Mouse (Mus musculus): Measurements from ENCODE around the gene 2310011J03Rik. TPM values are rescaled to one million over a fixed set of nuclear protein-coding genes. Genes with fewer than 3 reads are reported as not detected.

2310011J03Rik gene
- total and polyA plus RNA-seq, 3 experiments: 65.7 to 81.5 TPM; not detected in 1

- DNase-seq (ENCODE audit: low read depth, low spot score): no peak
- Histone ChIP-seq H3K27me3 (ENCODE audit: control insufficient read depth in 1 of 2, insufficient read depth in 2 of 2, low read length in 2 of 2) (no peaks in the 10 kb centered on the region), H3K9me3 (replicated peaks; ENCODE audit: insufficient read depth, low read length) (no peaks in the 10 kb centered on the region), H3K9ac (ENCODE audit: control insufficient read depth, low read depth, low read length, poor library complexity, severe bottlenecking) (no peak overlapping the region), H3K27ac (ENCODE audit: control insufficient read depth, low read depth, low read length) (no peak overlapping the region), H3K36me3 (ENCODE audit: control insufficient read depth in 1 of 2, insufficient read depth in 2 of 2, low read length in 2 of 2) (peaks cover 0 to 8% of the 10 kb centered on the region in 2 experiments; a peak in 2 of 4 replicates), H3K79me2 (ENCODE audit: control insufficient read depth, insufficient read depth, low read length, poor library complexity) (peaks cover 7% of the 10 kb centered on the region; the same call in 1 of the 2 replicates), H3K4me3 (ENCODE audit: control insufficient read depth in 1 of 2, insufficient read depth in 1 of 2, low read depth in 2 of 2, low read length in 2 of 2) (no peak overlapping the region), H3K4me1 (ENCODE audit: control insufficient read depth in 1 of 2, insufficient read depth in 2 of 2, low read length in 2 of 2) (no peaks in the 10 kb centered on the region)
- no peak for TF ChIP-seq KAT2A (conservative IDR thresholded peaks at IDR 0.05; ENCODE audit: low read depth, low read length)
- no peak for TF ChIP-seq BHLHE40 (IDR thresholded peaks at IDR 0.05; ENCODE audit: borderline replicate concordance, low read depth, low read length)
Measured at GRCm38 (mm10) chr10:80278390-80278789, 41.9 kb downstream of the 2310011J03Rik start.

- Histone ChIP-seq H3K4me3 (ENCODE audit: control insufficient read depth in 1 of 2, insufficient read depth in 1 of 2, low read depth in 2 of 2, low read length in 2 of 2) (no peak overlapping the region), H3K4me1 (ENCODE audit: control insufficient read depth in 1 of 2, insufficient read depth in 2 of 2, low read length in 2 of 2) (no peaks in the 10 kb centered on the region), H3K9me3 (replicated peaks; ENCODE audit: insufficient read depth, low read length) (no peaks in the 10 kb centered on the region), H3K79me2 (ENCODE audit: control insufficient read depth, insufficient read depth, low read length, poor library complexity) (peaks cover 24% of the 10 kb centered on the region), H3K9ac (ENCODE audit: control insufficient read depth, low read depth, low read length, poor library complexity, severe bottlenecking) (no peak overlapping the region), H3K36me3 (ENCODE audit: control insufficient read depth in 1 of 2, insufficient read depth in 2 of 2, low read length in 2 of 2) (peaks cover 0 to 8% of the 10 kb centered on the region in 2 experiments; a peak in 2 of 4 replicates), H3K27ac (ENCODE audit: control insufficient read depth, low read depth, low read length) (no peak overlapping the region), H3K27me3 (ENCODE audit: control insufficient read depth in 1 of 2, insufficient read depth in 2 of 2, low read length in 2 of 2) (no peaks in the 10 kb centered on the region)
- DNase-seq (ENCODE audit: low read depth, low spot score): no peak
- TF ChIP-seq ZMIZ1 (IDR thresholded peaks at IDR 0.05; ENCODE audit: low read depth, low read length) (no peak), RCOR1 (IDR thresholded peaks at IDR 0.05; ENCODE audit: low read depth, low read length) (no peak), TBP (IDR thresholded peaks at IDR 0.05; ENCODE audit: low read depth, low read length) (no peak), SMC3 (IDR thresholded peaks at IDR 0.05; ENCODE audit: low read depth, low read length) (no peak), NRF1 (IDR thresholded peaks at IDR 0.05; ENCODE audit: insufficient read depth, low read depth, low read length, poor library complexity, severe bottlenecking) (no peak), TAL1 (IDR thresholded peaks at IDR 0.05; ENCODE audit: low read length) (no peak), NELFE (IDR thresholded peaks at IDR 0.05; ENCODE audit: low read depth, low read length) (no peak), MEF2A (IDR thresholded peaks at IDR 0.05; ENCODE audit: extremely low read depth, insufficient replicate concordance, low read depth, low read length, poor library complexity, severe bottlenecking) (no peak), MAFK (IDR thresholded peaks at IDR 0.05; ENCODE audit: borderline replicate concordance, low read depth, low read length) (no peak), MAX (IDR thresholded peaks at IDR 0.05; ENCODE audit: low read length) (no peak), CHD1 (IDR thresholded peaks at IDR 0.05; ENCODE audit: low read depth, low read length) (no peak), ELF1 (IDR thresholded peaks at IDR 0.05; ENCODE audit: low read depth, low read length) (no peak), TCF12 (IDR thresholded peaks at IDR 0.05; ENCODE audit: low read depth, low read length) (no peak)
Measured at GRCm38 (mm10) chr10:80276238-80276637, 44.1 kb downstream of the 2310011J03Rik start.

All from MEL (cell line).